Mouse (Mus musculus): ENCODE results near the gene Klrg1.

Klrg1 gene

DNA sequence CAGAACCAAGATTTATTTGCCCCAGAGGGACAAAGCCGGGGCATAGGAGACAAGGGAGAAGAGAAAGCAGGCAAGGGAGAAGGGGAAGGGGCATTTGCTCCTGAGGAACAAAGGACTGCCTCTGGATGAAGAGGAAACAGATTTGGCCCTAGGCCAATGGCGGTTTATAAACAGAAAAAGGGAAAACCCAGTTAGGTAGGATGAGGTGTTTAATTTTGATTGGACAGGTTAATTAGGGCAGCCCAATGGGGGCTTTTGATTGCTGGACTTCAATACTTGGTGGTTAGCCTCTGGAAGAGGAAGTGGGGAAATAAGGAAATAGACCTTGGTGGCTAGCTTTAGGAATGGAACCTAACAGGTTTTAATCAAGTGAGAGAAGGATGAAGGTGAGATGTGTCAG, 9.5 kb upstream of the Klrg1 start:
- no peak for DNase-seq (ENCODE audit: low spot score in 2 of 2)

DNA sequence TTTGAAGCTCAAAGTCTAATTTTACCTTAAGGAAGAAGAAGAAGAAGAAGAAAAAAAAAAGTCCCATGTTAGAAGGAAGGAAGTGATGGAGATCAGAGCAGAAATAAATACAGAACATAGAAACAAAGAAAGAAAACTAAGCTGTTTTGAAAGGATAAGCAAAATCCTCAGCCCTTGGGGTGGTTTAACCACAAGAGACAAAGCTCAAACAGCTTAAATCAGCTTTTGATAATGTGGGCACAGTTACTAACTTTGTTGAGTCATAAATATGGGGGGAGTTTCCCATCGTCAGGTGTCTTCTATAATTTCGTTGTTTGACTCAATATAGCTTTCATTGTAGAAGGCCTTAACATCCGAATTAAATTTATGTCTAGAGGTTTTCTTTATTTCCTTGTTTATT, 9.1 kb upstream of the Klrg1 start:
- DNase-seq (ENCODE audit: low spot score in 2 of 2) = no peak

DNA sequence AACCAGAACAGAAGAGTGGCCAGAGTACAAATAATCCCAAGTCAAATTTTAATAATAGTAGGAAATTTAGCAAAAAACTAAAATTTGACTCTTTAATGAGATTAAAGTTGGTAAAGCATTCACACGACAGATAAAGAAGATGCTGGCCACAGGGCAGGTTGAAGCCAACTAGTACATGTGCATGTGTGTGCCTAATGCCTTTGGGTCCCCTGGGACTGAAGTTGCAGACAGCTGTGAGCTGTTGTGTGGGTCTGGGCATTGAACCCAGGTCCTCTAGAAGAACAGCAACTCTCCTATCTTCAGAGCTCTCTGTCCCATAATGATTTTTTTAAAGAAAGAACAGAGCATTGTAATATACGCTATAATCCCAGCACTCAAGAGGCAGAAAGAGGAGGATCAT, 8.6 kb upstream of the Klrg1 start:
- no peak for DNase-seq (ENCODE audit: low spot score in 2 of 2)

GRCm38 (mm10) chr6:122290253-122290652, 7.6 kb upstream of the Klrg1 start:
- no peak for DNase-seq (ENCODE audit: low spot score in 2 of 2)

- no peak for DNase-seq (ENCODE audit: low spot score in 2 of 2)
Measured at GRCm38 (mm10) chr6:122289313-122289712, 6.6 kb upstream of the Klrg1 start.

DNA sequence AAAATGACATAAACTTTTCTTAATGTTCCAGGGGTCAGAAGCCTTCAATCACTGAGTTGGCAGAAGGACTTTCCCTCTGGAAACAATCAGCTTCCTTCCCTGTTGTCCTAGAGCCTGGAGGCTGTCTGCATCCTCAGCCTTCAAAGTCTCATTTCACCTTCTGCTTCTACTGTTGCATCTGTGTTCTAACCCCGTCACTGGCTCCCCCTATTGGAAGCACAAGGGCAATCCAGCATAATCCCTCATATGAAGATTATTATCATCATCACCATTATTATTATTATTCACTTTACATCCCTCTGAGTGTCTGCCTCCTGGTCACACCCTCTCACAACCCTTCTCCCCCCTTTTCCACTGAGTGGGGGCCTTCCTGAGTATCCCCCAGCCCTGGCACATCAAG, 5.6 kb upstream of the Klrg1 start:
- DNase-seq (ENCODE audit: low spot score in 2 of 2) = no peak

GRCm38 (mm10) chr6:122284823-122285222, 2.1 kb upstream of the Klrg1 start:
- DNase-seq (ENCODE audit: low spot score in 2 of 2) = no peak

DNA sequence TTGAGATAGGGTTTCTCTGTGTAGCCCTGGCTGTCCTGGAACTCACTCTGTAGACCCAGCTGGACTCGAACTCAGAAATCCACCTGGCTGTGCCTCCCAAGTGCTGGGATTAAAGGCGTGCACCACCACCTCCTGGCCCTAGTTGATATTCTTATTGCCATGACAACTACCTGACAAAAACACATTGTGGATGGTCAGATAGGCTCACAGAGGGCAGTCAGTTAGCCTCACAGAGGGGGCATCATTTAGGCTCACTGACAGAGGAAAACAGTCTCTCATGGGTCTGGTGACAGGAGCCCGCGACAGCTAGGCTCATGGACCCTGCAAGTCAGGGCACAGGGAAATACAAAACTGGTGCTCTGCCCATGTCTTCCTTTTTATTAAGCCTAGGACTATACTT, 1.6 kb upstream of the Klrg1 start:
- DNase-seq (ENCODE audit: low spot score in 2 of 2) = no peak

DNA sequence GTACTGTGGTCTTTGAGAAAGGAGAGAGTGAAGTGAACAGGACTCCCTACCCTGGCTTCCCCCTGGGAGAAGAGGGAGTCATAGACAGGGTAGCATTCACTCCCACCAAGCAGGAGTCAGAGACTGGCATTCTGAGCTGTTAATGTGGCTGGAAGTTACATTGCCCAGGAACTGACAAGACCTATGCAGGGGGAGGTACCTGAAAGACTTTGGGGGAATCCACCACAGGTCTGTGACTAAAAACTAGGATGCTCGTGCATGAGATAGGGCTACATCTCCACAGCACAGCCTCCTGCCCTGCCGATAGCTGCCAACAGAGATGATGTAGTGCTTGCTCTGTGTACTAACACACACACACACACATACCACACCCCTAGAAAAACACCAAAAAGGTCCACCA, 747 bp upstream of the Klrg1 start:
- no peak for DNase-seq (ENCODE audit: low spot score in 2 of 2)

- no peak for DNase-seq (ENCODE audit: low spot score in 2 of 2)
Measured at GRCm38 (mm10) chr6:122276565-122276964, 6.1 kb downstream of the Klrg1 start.

DNA sequence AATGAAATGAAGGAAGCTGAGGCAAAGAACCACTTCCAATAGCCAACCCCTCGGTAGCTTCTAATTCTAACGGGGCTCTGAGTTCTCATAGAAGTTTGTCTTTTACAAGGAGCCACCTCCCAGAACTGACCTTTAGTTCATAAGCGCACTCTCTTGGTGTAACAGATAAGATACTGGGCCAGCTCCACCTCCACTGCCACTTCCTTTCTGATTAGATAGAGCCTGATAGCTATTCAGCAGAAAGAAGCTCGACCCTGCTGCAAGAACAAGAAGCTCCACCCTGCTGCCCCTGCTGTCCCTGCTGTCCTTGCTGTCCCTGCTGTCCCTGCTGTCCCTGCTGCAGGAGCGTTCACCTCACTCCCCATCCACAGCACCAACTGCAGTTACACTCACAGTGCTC, 8.1 kb downstream of the Klrg1 start:
- DNase-seq (ENCODE audit: low spot score in 2 of 2) = no peak

- DNase-seq (ENCODE audit: low spot score in 2 of 2) = no peak
Measured at GRCm38 (mm10) chr6:122270152-122270551, 12.5 kb downstream of the Klrg1 start.

- DNase-seq (ENCODE audit: low spot score in 2 of 2) = no peak
Measured at GRCm38 (mm10) chr6:122269170-122269569, 13.5 kb downstream of the Klrg1 start.

DNA sequence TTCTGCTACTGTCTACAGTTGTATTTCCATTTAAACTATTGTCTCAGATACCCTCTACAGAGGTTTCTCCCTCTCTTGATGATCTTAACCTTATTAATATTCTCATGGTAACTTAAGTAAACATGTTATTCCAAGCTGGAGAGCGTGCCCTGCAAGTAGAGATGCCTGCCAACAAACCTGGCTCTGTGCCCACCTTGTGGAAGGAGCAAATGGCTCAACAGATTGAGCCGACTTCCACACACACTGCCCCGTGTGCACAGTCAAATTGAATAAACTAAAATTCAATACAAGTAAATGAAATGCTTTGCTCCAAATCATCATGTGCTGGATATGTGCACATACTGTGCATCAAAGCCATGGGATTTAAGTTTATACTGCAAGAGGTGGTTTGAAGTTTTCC, 14.1 kb downstream of the Klrg1 start:
- DNase-seq (ENCODE audit: low spot score in 2 of 2) = peak in 1 of 2 experiments; percentile 49

GRCm38 (mm10) chr6:122262543-122262942, 20.1 kb downstream of the Klrg1 start:
- DNase-seq (ENCODE audit: low spot score in 2 of 2) = no peak

GRCm38 (mm10) chr6:122252146-122252545, 30.5 kb downstream of the Klrg1 start:
- no peak for DNase-seq (ENCODE audit: low spot score in 2 of 2)

- no peak for DNase-seq (ENCODE audit: low spot score in 2 of 2)
Measured at GRCm38 (mm10) chr6:122250033-122250432, 32.6 kb downstream of the Klrg1 start.
